Mouse (Mus musculus): ENCODE measurements around the gene Kat14.

DNA sequence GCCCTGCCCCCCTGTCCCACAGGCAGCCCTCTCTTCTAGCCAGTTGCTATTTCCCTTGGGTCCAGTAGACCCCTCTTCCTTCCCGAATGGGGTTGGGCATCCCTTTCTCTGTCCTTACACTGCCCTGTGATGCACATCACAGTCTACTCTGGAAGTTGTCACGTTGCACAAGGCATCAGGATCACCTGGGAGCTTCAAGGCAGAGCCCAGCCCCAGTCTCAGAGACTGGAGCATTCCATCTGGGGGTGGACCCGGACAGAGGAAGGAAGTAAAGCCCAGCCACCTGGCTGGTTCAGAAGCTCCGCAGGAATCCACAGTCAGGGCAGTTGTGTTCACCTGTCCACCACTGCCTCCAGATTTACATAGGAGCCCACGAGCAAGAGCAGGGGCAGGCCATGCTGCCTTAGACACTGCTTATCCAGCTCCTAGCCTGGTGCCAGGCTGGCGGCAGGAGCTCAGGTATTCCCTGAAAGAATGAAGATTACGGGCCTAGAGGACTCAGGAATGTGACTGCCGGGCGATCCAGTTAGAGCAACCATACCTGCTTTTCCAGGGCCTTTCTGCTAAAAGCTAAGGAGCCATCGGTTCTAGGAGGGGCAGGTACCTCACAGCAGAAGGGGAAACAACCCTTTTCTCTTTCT is 6.4 kb downstream of the Kat14 start:
- TF ChIP-seq TAL1 (IDR thresholded peaks at IDR 0.05; ENCODE audit: low read length) (no peak), GATA1 (IDR thresholded peaks at IDR 0.05; ENCODE audit: low read length) (no peak)
